Mouse (Mus musculus): ENCODE measurements at regions not wholly inside any gene's neighbourhood (a gene's known extent, or its start where the extent isn't known, plus 50 kb on each side); places are given as distances from the start of the nearest gene placed in this dataset.

DNA sequence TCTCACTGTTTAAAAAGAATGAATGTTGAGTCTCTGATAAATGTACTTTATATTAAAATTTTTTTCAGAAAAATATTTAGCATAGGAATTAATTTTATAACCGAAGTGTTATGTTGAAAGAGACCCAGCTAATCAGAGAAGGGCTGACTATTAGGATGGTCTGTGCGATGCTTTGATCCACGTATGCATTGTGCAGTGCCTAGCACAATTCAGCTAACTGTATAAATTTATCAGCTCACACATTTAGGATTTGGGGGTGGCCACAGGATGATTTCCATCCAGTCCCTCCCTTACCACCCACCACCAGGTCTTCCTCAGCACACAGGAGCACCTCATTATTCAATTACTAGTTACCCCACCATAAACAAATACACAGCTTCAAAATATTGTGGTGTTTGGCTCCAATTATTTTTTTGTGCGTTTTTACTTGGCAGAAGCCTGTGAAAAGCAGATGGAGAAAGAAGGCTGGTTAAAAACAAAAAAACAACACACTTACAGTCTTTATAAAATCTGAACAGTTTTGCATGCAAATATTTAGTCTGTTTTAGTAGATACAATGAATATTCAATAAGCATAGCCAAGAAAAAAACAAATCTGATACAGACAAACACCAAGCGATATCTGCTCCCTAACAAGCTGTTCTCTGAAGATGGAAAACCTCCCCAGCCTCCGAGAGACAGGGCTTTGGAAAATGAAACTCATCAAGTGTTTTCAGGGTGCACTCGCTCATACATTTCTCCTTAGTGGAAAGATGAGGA, 400.5 kb downstream of the Rps29 start:
- TF ChIP-seq CTCF (IDR thresholded peaks at IDR 0.05; ENCODE audit: borderline replicate concordance, insufficient read depth, low read depth, low read length) = no peak
- no peak for TF ChIP-seq POLR2A (IDR thresholded peaks at IDR 0.05; ENCODE audit: borderline replicate concordance, insufficient read depth, low read length)

All from cerebellum, adult 2 months (tissue).